Mouse (Mus musculus): ENCODE measurements around the gene Gm6408. TPM values are rescaled to one million over a fixed set of nuclear protein-coding genes. Genes with fewer than 3 reads are reported as not detected.
"Not testable (repeated sequence)": the region's sequence is repeated elsewhere in the genome, so short reads cannot be mapped to it uniquely, and the experiment has no call there.

The Gm6408 gene
- polyA plus RNA-seq, 1 experiment from 2014 or later: not detected

- TF ChIP-seq CTCF (IDR thresholded peaks at IDR 0.05) (no peak), EP300 (IDR thresholded peaks at IDR 0.05) (no peak)
These were observed 10.5 kb upstream of the Gm6408 start for GRCm38 (mm10) chr5:146471311-146471710.

GRCm38 (mm10) chr5:146471821-146472220 lies 9.9 kb upstream of the Gm6408 start:
- no peak overlapping the region for H3K9ac ChIP-seq (replicated peaks; ENCODE audit: low read depth)
- H3K27ac ChIP-seq (ENCODE audit: low read length): no peak overlapping the region
- ATAC-seq (no peak), DNase-seq (ENCODE audit: low spot score) (no peak)
- TF ChIP-seq EP300 (IDR thresholded peaks at IDR 0.05): no peak
- TF ChIP-seq CTCF (IDR thresholded peaks at IDR 0.05): no peak
- 88% methylated on average over 12 of the region's 12 CpGs for WGBS
- H3K4me2 ChIP-seq (replicated peaks; ENCODE audit: low read depth, low read length): no peak overlapping the region
- no peaks in the 10 kb centered on the region for H3K36me3 ChIP-seq (ENCODE audit: insufficient read depth, low read length)
- H3K27me3 ChIP-seq (replicated peaks; ENCODE audit: insufficient read depth, low read length): no peaks in the 10 kb centered on the region
- H3K4me3 ChIP-seq (ENCODE audit: low read depth, low read length): no peak overlapping the region
- H3K4me1 ChIP-seq (ENCODE audit: insufficient read depth, low read depth, low read length): no peaks in the 10 kb centered on the region
- no peaks in the 10 kb centered on the region for H3K9me3 ChIP-seq (ENCODE audit: low read length)

More at GRCm38 (mm10) chr5:146471311-146471710, 10.5 kb upstream of the Gm6408 start:
- WGBS: 64% methylated on average over 5 of the region's 5 CpGs
- ATAC-seq (no peak), DNase-seq (ENCODE audit: low spot score) (no peak)
- no peak overlapping the region for H3K9ac ChIP-seq (replicated peaks; ENCODE audit: low read depth)
- H3K36me3 ChIP-seq (ENCODE audit: insufficient read depth, low read length): no peaks in the 10 kb centered on the region
- H3K27ac ChIP-seq (ENCODE audit: low read length): no peak overlapping the region
- H3K9me3 ChIP-seq (ENCODE audit: low read length): no peaks in the 10 kb centered on the region
- H3K4me1 ChIP-seq (ENCODE audit: insufficient read depth, low read depth, low read length): no peaks in the 10 kb centered on the region
- no peak overlapping the region for H3K4me2 ChIP-seq (replicated peaks; ENCODE audit: low read depth, low read length)
- H3K27me3 ChIP-seq (replicated peaks; ENCODE audit: insufficient read depth, low read length): no peaks in the 10 kb centered on the region
- no peak overlapping the region for H3K4me3 ChIP-seq (ENCODE audit: low read depth, low read length)

GRCm38 (mm10) chr5:146479564-146479963 lies 2.2 kb upstream of the Gm6408 start:
- not testable (repeated sequence) for DNase-seq (ENCODE audit: low spot score); H3K27ac ChIP-seq (ENCODE audit: low read length); H3K9me3 ChIP-seq (ENCODE audit: low read length); H3K9ac ChIP-seq (replicated peaks; ENCODE audit: low read depth); ATAC-seq; H3K36me3 ChIP-seq (ENCODE audit: insufficient read depth, low read length); H3K4me1 ChIP-seq (ENCODE audit: insufficient read depth, low read depth, low read length); H3K4me3 ChIP-seq (ENCODE audit: low read depth, low read length); H3K4me2 ChIP-seq (replicated peaks; ENCODE audit: low read depth, low read length); H3K27me3 ChIP-seq (replicated peaks; ENCODE audit: insufficient read depth, low read length)
- peak; percentile 64 for TF ChIP-seq CTCF (IDR thresholded peaks at IDR 0.05)
- 3% methylated on average over 4 of the region's 4 CpGs for WGBS

- H3K4me2 ChIP-seq (replicated peaks; ENCODE audit: low read depth, low read length): not testable (repeated sequence)
These were observed 7.2 kb downstream of the Gm6408 start for GRCm38 (mm10) chr5:146488959-146489358.

GRCm38 (mm10) chr5:146491063-146491462 lies 9.3 kb downstream of the Gm6408 start, which contains the start of gene Gm6370:
Gene Gm6370, plus strand, starts transcription at chr5:146491363.
- H3K4me3 ChIP-seq (ENCODE audit: low read depth, low read length); H3K4me1 ChIP-seq (ENCODE audit: insufficient read depth, low read depth, low read length); H3K27ac ChIP-seq (ENCODE audit: low read length); H3K36me3 ChIP-seq (ENCODE audit: insufficient read depth, low read length); DNase-seq (ENCODE audit: low spot score); H3K9me3 ChIP-seq (ENCODE audit: low read length); H3K9ac ChIP-seq (replicated peaks; ENCODE audit: low read depth); H3K27me3 ChIP-seq (replicated peaks; ENCODE audit: insufficient read depth, low read length); ATAC-seq; H3K4me2 ChIP-seq (replicated peaks; ENCODE audit: low read depth, low read length): not testable (repeated sequence)
- no CpG with 5 or more reads among the region's 5 CpGs for WGBS

More at GRCm38 (mm10) chr5:146488959-146489358, 7.2 kb downstream of the Gm6408 start:
- not testable (repeated sequence) for DNase-seq (ENCODE audit: low spot score); H3K4me1 ChIP-seq (ENCODE audit: insufficient read depth, low read depth, low read length); H3K4me3 ChIP-seq (ENCODE audit: low read depth, low read length); H3K9me3 ChIP-seq (ENCODE audit: low read length); H3K9ac ChIP-seq (replicated peaks; ENCODE audit: low read depth); ATAC-seq; H3K27ac ChIP-seq (ENCODE audit: low read length); H3K36me3 ChIP-seq (ENCODE audit: insufficient read depth, low read length); H3K27me3 ChIP-seq (replicated peaks; ENCODE audit: insufficient read depth, low read length)
- TF ChIP-seq CTCF (IDR thresholded peaks at IDR 0.05): peak; percentile 49
- WGBS: 6% methylated on average over 3 of the region's 4 CpGs

- not testable (repeated sequence) for H3K9ac ChIP-seq (replicated peaks; ENCODE audit: low read depth); H3K27ac ChIP-seq (ENCODE audit: low read length); DNase-seq (ENCODE audit: low spot score); H3K4me1 ChIP-seq (ENCODE audit: insufficient read depth, low read depth, low read length); H3K9me3 ChIP-seq (ENCODE audit: low read length); H3K27me3 ChIP-seq (replicated peaks; ENCODE audit: insufficient read depth, low read length); H3K4me3 ChIP-seq (ENCODE audit: low read depth, low read length); H3K4me2 ChIP-seq (replicated peaks; ENCODE audit: low read depth, low read length); ATAC-seq; H3K36me3 ChIP-seq (ENCODE audit: insufficient read depth, low read length)
- no CpG with 5 or more reads among the region's 5 CpGs for WGBS
These were observed 20.3 kb downstream of the Gm6408 start, which contains the start of gene 4930449I24Rik for GRCm38 (mm10) chr5:146502099-146502498. Gene 4930449I24Rik, plus strand, starts transcription at chr5:146502399.

GRCm38 (mm10) chr5:146513823-146514222 lies 32.1 kb downstream of the Gm6408 start, which contains the start of gene Gm3402:
Gene Gm3402, plus strand, starts transcription at chr5:146514123.
- ATAC-seq; H3K36me3 ChIP-seq (ENCODE audit: insufficient read depth, low read length); DNase-seq (ENCODE audit: low spot score); H3K4me3 ChIP-seq (ENCODE audit: low read depth, low read length); H3K4me1 ChIP-seq (ENCODE audit: insufficient read depth, low read depth, low read length); H3K9me3 ChIP-seq (ENCODE audit: low read length); H3K27ac ChIP-seq (ENCODE audit: low read length); H3K9ac ChIP-seq (replicated peaks; ENCODE audit: low read depth); H3K27me3 ChIP-seq (replicated peaks; ENCODE audit: insufficient read depth, low read length); H3K4me2 ChIP-seq (replicated peaks; ENCODE audit: low read depth, low read length): not testable (repeated sequence)
- no CpG with 5 or more reads among the region's 5 CpGs for WGBS

- not testable (repeated sequence) for H3K9ac ChIP-seq (replicated peaks; ENCODE audit: low read depth); H3K4me1 ChIP-seq (ENCODE audit: insufficient read depth, low read depth, low read length); H3K9me3 ChIP-seq (ENCODE audit: low read length); H3K4me2 ChIP-seq (replicated peaks; ENCODE audit: low read depth, low read length); DNase-seq (ENCODE audit: low spot score); H3K36me3 ChIP-seq (ENCODE audit: insufficient read depth, low read length); ATAC-seq; H3K27me3 ChIP-seq (replicated peaks; ENCODE audit: insufficient read depth, low read length); H3K4me3 ChIP-seq (ENCODE audit: low read depth, low read length); H3K27ac ChIP-seq (ENCODE audit: low read length)
- 83% methylated on average over 1 of the region's 3 CpGs for WGBS
These were observed 43.7 kb downstream of the Gm6408 start, which contains the start of gene Gm3404 for GRCm38 (mm10) chr5:146525501-146525900. Gene Gm3404, plus strand, starts transcription at chr5:146525801.

Measured in lung, postnatal 0 days (tissue).